Mouse (Mus musculus) liver, embryonic 12.5 days (tissue): ENCODE measurements around the gene Dmac1. TPM values are rescaled to one million over a fixed set of nuclear protein-coding genes. Genes with fewer than 3 reads are reported as not detected.

Experiments used
- ATAC-seq: fragments of 200-750 bp; cut with Nextera tagmentation; 2 replicates; pipeline ENCODE4 v1.8.0; 2017; ENCODE audit warnings: moderate number of reproducible peaks, mild to moderate bottlenecking, moderate library complexity
- H3K27ac ChIP-seq: fragments of 300-500 bp; sonication (generic); 2 replicates; pipeline ENCODE4 v1.5.1; 2016; ENCODE audit warnings: mild to moderate bottlenecking
- H3K27me3 ChIP-seq: fragments of 300-500 bp; sonication (generic); replicated peaks from 2 replicates; pipeline ENCODE4 v1.6.1; 2016; ENCODE audit warnings: mild to moderate bottlenecking, moderate library complexity
- H3K36me3 ChIP-seq: fragments of 300-500 bp; sonication (generic); 2 replicates; pipeline ENCODE4 v1.6.1; 2016; ENCODE audit warnings: mild to moderate bottlenecking, moderate library complexity
- H3K4me1 ChIP-seq: fragments of 300-500 bp; sonication (generic); 2 replicates; pipeline ENCODE4 v1.6.1; 2016
- H3K4me2 ChIP-seq: fragments of 300-500 bp; sonication (generic); 2 replicates; pipeline ENCODE4 v1.6.1; 2016; ENCODE audit warnings: mild to moderate bottlenecking, moderate library complexity
- H3K4me3 ChIP-seq: fragments of 300-500 bp; sonication (generic); 2 replicates; pipeline ENCODE4 v1.5.1; 2016; ENCODE audit warnings: mild to moderate bottlenecking, moderate library complexity
- H3K9ac ChIP-seq: fragments of 300-500 bp; sonication (generic); 2 replicates; pipeline ENCODE4 v1.6.1; 2016; ENCODE audit warnings: mild to moderate bottlenecking, moderate library complexity
- H3K9me3 ChIP-seq: fragments of 300-500 bp; sonication (generic); replicated peaks from 2 replicates; pipeline ENCODE4 v1.6.1; 2016; ENCODE audit warnings: mild to moderate bottlenecking, moderate library complexity
- WGBS: fragments of 180-500 bp; shearing (Covaris S2); methylation state at CpG from one replicate; pipeline ENCODE4 v1.1.7; 2016; ENCODE audit not compliant: insufficient replicate concordance; 5-methylcytosine and 5-hydroxymethylcytosine counted together
- polyA plus RNA-seq: library from polyadenylated mRNA; unstranded; fragments of >200 nt; fragmentation: Nextera tagmentation; extraction: Ambion mirVana; gene quantifications from 2 replicates; pipeline ENCODE4 v1.2.1, GENCODE M21; 2016

Dmac1 gene
- polyA plus RNA-seq, result 78.6 and 85.7 TPM in 2 replicates

GRCm38 (mm10) chr4:75278197-75279175 is at the start of gene Dmac1:
Gene Dmac1 (minus strand): TSS chr4:75278305.
- Histone ChIP-seq H3K4me1 (peaks cover 9% of the 10 kb centered on the region), H3K9ac (peak within 1 kb of the TSS; percentile 90), H3K36me3 (peaks cover 21% of the 10 kb centered on the region), H3K27ac (peak within 1 kb of the TSS; percentile 67), H3K4me3 (peak within 1 kb of the TSS; percentile 87), H3K9me3 (no peaks in the 10 kb centered on the region), H3K4me2 (peak within 1 kb of the TSS; percentile 71), H3K27me3 (no peaks in the 10 kb centered on the region)
- peak; percentile 95 for ATAC-seq
- WGBS, result 7% methylated on average over 23 of the region's 23 CpGs

DNA sequence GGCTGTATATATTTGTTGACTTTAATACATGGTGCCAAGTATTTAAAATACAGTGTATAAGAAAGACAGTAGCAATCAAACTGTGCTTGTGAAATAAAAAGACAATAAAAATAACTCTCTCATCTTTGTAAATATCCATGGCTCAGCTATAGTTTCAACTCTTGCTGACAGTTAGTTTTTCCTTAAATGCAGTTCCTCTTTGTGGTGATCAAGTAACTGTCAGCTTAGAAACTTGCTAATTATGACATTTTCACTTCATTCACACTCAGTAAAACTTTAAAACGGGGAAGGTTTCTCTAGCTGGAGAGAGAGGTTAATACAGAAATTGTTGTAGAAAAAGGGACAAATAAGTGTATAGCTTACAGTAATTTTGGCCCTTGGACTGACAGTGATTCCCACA is 37.3 kb upstream of the Dmac1 start:
- Histone ChIP-seq H3K4me3 (no peak overlapping the region), H3K4me2 (no peak overlapping the region), H3K9ac (no peak overlapping the region), H3K36me3 (no peaks in the 10 kb centered on the region), H3K27ac (no peak overlapping the region), H3K9me3 (no peaks in the 10 kb centered on the region), H3K27me3 (no peaks in the 10 kb centered on the region), H3K4me1 (no peaks in the 10 kb centered on the region)
- WGBS, result 40% methylated on average over 1 of the region's 1 CpGs
- ATAC-seq, result no peak

DNA sequence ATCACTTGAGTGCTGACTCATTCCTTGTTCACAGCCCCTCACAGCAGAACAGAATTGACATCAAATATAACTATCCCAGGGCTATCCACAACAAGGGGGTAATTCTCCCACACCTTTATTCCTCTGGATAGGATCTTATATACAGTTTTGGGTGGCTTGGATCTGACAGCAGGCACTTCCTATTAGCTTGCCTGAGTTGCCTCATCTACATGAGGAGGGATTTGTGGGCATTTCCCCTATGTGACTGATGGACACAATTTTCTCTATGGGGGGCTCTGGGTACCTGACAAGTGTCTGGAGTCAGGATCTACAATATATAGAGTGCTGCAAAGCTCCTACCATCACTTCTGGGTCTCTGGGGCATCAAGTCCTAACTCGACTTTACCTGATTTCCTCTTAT is 36.9 kb upstream of the Dmac1 start:
- Histone ChIP-seq H3K27me3 (no peaks in the 10 kb centered on the region), H3K9ac (no peak overlapping the region), H3K9me3 (no peaks in the 10 kb centered on the region), H3K27ac (no peak overlapping the region), H3K4me2 (no peak overlapping the region), H3K4me3 (no peak overlapping the region), H3K36me3 (no peaks in the 10 kb centered on the region), H3K4me1 (no peaks in the 10 kb centered on the region)
- WGBS, result 50% methylated on average over 1 of the region's 1 CpGs
- no peak for ATAC-seq

- no peak for ATAC-seq
- H3K27ac ChIP-seq, result no peak overlapping the region
- H3K36me3 ChIP-seq, result no peaks in the 10 kb centered on the region
- H3K27me3 ChIP-seq, result no peaks in the 10 kb centered on the region
- no peak overlapping the region for H3K4me2 ChIP-seq
- 70% methylated on average over 2 of the region's 2 CpGs for WGBS
- no peaks in the 10 kb centered on the region for H3K9me3 ChIP-seq
- no peak overlapping the region for H3K4me3 ChIP-seq
- no peaks in the 10 kb centered on the region for H3K4me1 ChIP-seq
- no peak overlapping the region for H3K9ac ChIP-seq
These were observed 33.8 kb upstream of the Dmac1 start for GRCm38 (mm10) chr4:75311918-75312317.

DNA sequence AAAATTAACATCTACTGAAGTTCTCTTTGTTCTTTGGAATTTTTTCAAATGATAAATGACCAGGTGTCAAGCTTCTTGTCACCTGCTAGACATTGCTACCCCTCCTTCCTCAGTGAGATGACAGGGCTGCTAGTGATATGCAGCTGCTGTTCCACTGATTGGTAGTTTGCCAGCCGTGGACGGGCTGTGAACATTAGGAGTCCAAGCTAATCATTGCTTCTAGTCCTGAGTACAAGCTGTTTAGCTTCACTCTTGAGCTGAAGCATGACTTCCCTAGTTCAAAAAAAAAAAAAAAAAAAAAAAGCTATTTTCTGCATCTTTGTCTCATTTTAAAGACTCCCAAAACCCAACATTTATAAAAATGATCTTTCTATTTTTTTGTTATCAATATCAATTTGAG is 33.2 kb upstream of the Dmac1 start:
- Histone ChIP-seq H3K36me3 (no peaks in the 10 kb centered on the region), H3K4me2 (no peak overlapping the region), H3K4me3 (no peak overlapping the region), H3K9me3 (no peaks in the 10 kb centered on the region), H3K4me1 (no peaks in the 10 kb centered on the region), H3K27me3 (no peaks in the 10 kb centered on the region), H3K9ac (no peak overlapping the region), H3K27ac (no peak overlapping the region)
- WGBS, result 70% methylated on average over 2 of the region's 2 CpGs
- no peak for ATAC-seq

DNA sequence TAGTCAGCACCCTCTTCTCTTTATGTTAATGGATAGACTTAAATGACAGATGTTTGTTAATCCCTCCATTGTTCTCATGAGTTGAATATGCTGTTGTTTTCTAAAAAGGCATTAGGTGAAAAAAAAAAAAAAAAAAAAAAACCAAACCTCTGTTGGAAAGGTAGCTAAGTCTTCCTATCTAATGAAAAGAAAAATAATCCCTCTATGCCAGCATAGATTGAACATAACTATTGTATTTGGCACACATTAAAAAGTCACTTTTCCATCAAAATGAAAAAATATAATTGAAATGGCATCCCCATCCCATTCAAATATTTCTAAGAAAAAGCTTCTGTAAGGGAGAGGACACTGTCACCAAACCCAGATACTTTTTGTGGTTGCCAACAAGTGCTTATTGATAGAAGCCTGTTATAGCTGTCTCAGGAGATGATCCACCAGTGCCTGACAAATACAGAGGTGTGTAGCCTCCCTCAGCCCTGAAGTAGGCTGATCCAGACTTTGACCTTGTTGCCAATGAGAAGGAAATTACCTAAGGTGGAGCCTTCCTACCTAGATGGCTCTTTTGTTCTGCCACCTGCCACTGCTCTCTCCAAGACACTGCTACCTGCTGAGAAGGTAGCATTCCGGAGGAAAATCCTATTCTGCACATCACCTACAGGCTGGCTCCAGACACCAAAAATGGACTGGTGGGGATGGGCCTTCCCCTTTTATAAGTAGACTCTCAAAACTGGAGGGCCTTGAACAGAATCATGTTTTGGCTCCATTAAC is 22.3 kb upstream of the Dmac1 start:
- no peak overlapping the region for H3K9ac ChIP-seq
- H3K27me3 ChIP-seq, result no peaks in the 10 kb centered on the region
- no peak overlapping the region for H3K4me2 ChIP-seq
- no peaks in the 10 kb centered on the region for H3K36me3 ChIP-seq
- no peaks in the 10 kb centered on the region for H3K4me1 ChIP-seq
- WGBS, result 59% methylated on average over 1 of the region's 1 CpGs
- no peak overlapping the region for H3K4me3 ChIP-seq
- ATAC-seq, result no peak
- no peak overlapping the region for H3K27ac ChIP-seq
- no peaks in the 10 kb centered on the region for H3K9me3 ChIP-seq

DNA sequence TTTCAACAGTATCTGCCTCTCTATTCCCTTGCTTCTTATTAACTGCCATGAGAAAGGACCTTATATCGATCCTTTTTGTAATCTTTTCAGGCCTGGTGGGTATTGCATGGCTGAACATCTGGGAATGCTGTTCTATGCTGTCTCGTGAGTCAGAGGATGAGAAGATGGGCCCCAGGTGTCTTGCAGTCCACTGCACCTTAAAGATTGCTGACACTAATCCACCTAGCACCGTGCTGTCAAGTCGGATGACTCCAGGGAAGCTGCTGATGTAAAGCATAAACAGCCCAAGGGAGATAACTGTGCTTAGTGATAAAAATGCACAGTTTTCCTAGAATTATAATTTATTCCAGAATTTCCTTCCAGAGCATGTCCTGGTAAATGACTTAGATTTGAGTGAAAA is 14.2 kb upstream of the Dmac1 start:
- Histone ChIP-seq H3K9ac (no peak overlapping the region), H3K36me3 (no peaks in the 10 kb centered on the region), H3K4me2 (no peak overlapping the region), H3K9me3 (no peaks in the 10 kb centered on the region), H3K4me3 (no peak overlapping the region), H3K4me1 (no peaks in the 10 kb centered on the region), H3K27me3 (no peaks in the 10 kb centered on the region), H3K27ac (no peak overlapping the region)
- ATAC-seq, result no peak
- WGBS, result 54% methylated on average over 4 of the region's 4 CpGs

GRCm38 (mm10) chr4:75291142-75291541 is 13.0 kb upstream of the Dmac1 start:
- no peaks in the 10 kb centered on the region for H3K9me3 ChIP-seq
- ATAC-seq, result no peak

GRCm38 (mm10) chr4:75277467-75278196 is 473 bp downstream of the Dmac1 start:
- ATAC-seq, result peak; percentile 85
- 4% methylated on average over 30 of the region's 30 CpGs for WGBS
- Histone ChIP-seq H3K27me3 (no peaks in the 10 kb centered on the region), H3K9me3 (no peaks in the 10 kb centered on the region), H3K27ac (peak overlapping the region; percentile 67), H3K4me2 (peak overlapping the region; percentile 71), H3K4me1 (peaks cover 9% of the 10 kb centered on the region), H3K4me3 (peak overlapping the region; percentile 87), H3K9ac (peak overlapping the region; percentile 90), H3K36me3 (peaks cover 23% of the 10 kb centered on the region)

More at GRCm38 (mm10) chr4:75291142-75291541, 13.0 kb upstream of the Dmac1 start:
- Histone ChIP-seq H3K4me2 (no peak overlapping the region), H3K4me3 (no peak overlapping the region), H3K27ac (no peak overlapping the region), H3K36me3 (no peaks in the 10 kb centered on the region), H3K9ac (no peak overlapping the region), H3K4me1 (no peaks in the 10 kb centered on the region), H3K27me3 (no peaks in the 10 kb centered on the region)
- WGBS, result 48% methylated on average over 4 of the region's 4 CpGs

DNA sequence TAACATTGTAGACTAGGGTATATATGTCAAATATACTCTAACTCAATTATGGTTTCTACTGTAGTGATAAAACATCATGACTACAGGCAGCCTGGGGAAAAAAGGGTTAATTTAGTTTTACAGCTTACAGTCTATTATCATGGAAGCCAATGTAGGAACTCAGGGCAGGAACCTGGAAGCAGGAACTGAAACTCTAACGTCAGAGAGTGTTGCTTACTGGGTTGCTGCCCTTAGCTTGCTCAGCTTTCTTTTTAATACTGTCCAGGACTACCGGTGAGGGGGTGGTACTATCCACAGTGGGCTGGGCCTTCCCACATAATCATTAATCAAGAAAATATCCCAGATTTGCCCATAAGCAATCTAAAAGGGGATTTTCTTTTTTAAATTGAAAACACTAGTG is 2.4 kb downstream of the Dmac1 start:
- no peak for ATAC-seq
- no peaks in the 10 kb centered on the region for H3K9me3 ChIP-seq
- H3K36me3 ChIP-seq, result peaks cover 23% of the 10 kb centered on the region
- peaks cover 9% of the 10 kb centered on the region for H3K4me1 ChIP-seq
- H3K9ac ChIP-seq, result no peak overlapping the region
- H3K4me3 ChIP-seq, result no peak overlapping the region
- no peak overlapping the region for H3K4me2 ChIP-seq
- no peak overlapping the region for H3K27ac ChIP-seq
- H3K27me3 ChIP-seq, result no peaks in the 10 kb centered on the region
- WGBS, result 68% methylated on average over 2 of the region's 2 CpGs

DNA sequence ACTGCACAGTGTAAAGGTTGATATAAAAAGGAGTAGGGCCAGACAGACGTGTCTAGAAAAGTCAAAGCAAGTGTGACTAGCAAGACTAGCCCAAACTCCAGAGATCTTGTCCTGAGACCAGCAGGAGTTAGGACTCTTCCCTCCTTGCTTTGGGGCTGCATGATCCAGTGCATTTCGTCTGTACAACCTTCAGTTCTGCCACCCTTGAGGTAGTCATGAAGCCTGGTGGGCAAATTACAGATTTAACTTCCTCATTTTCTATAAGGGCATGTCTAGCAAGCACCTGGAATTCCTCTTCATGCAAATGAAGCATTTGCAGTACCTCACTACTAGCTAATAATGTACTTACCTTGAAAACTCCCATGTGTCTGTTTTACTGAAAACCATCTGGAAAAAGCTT is 10.2 kb downstream of the Dmac1 start:
- no peak overlapping the region for H3K4me2 ChIP-seq

More for the DNA sequence above, 10.2 kb downstream of the Dmac1 start:
- no peak for ATAC-seq
- Histone ChIP-seq H3K36me3 (no peaks in the 10 kb centered on the region; the same call in 1 of the 2 replicates), H3K27ac (no peak overlapping the region), H3K9ac (no peak overlapping the region), H3K4me3 (no peak overlapping the region), H3K27me3 (no peaks in the 10 kb centered on the region), H3K9me3 (no peaks in the 10 kb centered on the region), H3K4me1 (0 out of 2 replicates have a peak, but pooled peaks cover 3% of the 10 kb centered on the region)
- 43% methylated on average over 2 of the region's 2 CpGs for WGBS
